Mouse (Mus musculus): Measurements from ENCODE around the gene R3hdm4. TPM values are rescaled to one million over a fixed set of nuclear protein-coding genes. Genes with fewer than 3 reads are reported as not detected.

The R3hdm4 gene
- total and polyA plus RNA-seq, 3 experiments: 10.5 to 59.4 (median 22.3) TPM

DNA sequence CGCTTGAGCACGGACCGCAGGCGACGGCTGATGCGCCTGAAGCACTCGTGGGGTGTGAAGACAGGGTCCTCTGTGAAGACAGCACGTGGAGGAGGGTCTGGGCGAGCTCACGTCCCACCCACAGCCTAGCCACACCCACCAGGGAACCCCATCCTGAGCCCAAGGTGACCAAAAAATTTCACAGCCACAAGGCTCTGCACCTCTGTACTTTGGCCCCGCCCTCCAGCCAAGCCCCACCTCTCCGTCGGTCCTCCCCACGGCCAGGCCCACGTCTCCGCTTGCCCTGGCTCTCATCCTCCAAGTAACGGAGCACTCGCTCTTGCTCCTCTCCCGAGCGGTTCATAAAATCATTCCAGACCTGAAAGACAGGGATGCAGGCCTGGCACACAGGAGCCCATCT lies 8.6 kb downstream of the R3hdm4 start:
- DNase-seq (ENCODE audit: extremely low read depth): no peak
- H3K9ac ChIP-seq (ENCODE audit: insufficient read depth, low read depth): no peak overlapping the region

DNA sequence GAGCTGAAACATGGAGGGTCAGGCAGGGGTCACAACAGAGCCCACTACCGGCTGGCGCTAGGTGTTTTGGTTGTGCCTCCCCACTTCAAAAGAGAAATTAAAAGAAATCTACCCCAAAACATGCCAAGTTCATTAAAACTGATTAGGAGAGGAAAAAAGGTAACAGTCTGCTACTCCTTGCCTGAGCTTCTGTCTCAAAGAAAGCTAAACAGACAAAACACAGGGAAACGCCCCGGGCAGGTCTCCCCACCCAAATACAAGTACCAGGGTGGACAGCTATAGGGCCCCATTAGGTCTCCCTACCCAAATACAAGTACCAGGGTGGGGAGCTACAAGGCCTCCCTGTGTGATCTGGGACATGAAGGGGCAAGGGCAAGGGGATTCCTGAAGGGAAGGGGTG lies 10.5 kb downstream of the R3hdm4 start, which contains the start of gene Gm26602:
Gene Gm26602 (plus strand): TSS at position 301 of the 400 bp plus-strand sequence.
- peaks cover 15 to 64% of the 10 kb centered on the region in 2 experiments for H3K36me3 ChIP-seq (replicated peaks in 1 of 2; ENCODE audit: control insufficient read depth in 1 of 2, insufficient read depth in 1 of 2, low read length in 1 of 2)
- no peak within 1 kb of the TSS for H3K4me2 ChIP-seq (ENCODE audit: insufficient read depth, low read depth, poor library complexity, severe bottlenecking)
- in situ Hi-C loops (cut with MboI; ENCODE audit: low pct_ligation_motif_present, low pct_unique_long_range_greater_than_20kb, low sequenced_read_pairs) (no loop called here), dilution Hi-C loops (cut with MboI; ENCODE audit: extremely low pct_ligation_motif_present, extremely low pct_unique_long_range_greater_than_20kb, low sequenced_read_pairs) (no loop called here)
- no peak within 1 kb of the TSS for H3K27ac ChIP-seq (ENCODE audit: insufficient read depth, low read depth)
- no peaks in the 10 kb centered on the region for H3K9me3 ChIP-seq (replicated peaks; ENCODE audit: low read length)
- H3K9ac ChIP-seq (ENCODE audit: insufficient read depth, low read depth): no peak within 1 kb of the TSS
- TF ChIP-seq BHLHE40 (IDR thresholded peaks at IDR 0.05; ENCODE audit: low read depth, low read length) (no peak), MAFK (IDR thresholded peaks at IDR 0.05; ENCODE audit: insufficient replicate concordance, low read length) (no peak), MAZ (IDR thresholded peaks at IDR 0.05; ENCODE audit: low read depth, low read length) (no peak), MAX (IDR thresholded peaks at IDR 0.05; ENCODE audit: low read length) (no peak), JUND (conservative IDR thresholded peaks at IDR 0.05; ENCODE audit: low read depth, low read length) (no peak), PAX5 (IDR thresholded peaks at IDR 0.05; ENCODE audit: low read length) (no peak), USF2 (conservative IDR thresholded peaks at IDR 0.05; ENCODE audit: low read depth, low read length) (no peak), KAT2A (IDR thresholded peaks at IDR 0.05; ENCODE audit: insufficient replicate concordance, low read length) (no peak), POLR2AphosphoS2 (IDR thresholded peaks at IDR 0.05; ENCODE audit: low read depth, low read length) (no peak), CHD1 (IDR thresholded peaks at IDR 0.05; ENCODE audit: low read depth, low read length) (no peak), MXI1 (IDR thresholded peaks at IDR 0.05; ENCODE audit: low read depth, low read length) (no peak), ZC3H11A (IDR thresholded peaks at IDR 0.05; ENCODE audit: low read depth, low read length) (no peak), ETS1 (conservative IDR thresholded peaks at IDR 0.05; ENCODE audit: low read depth, low read length) (no peak), POLR2A (IDR thresholded peaks at IDR 0.05; ENCODE audit: low read depth, low read length) (no peak)
- DNase-seq (ENCODE audit: extremely low read depth): no peak
- no peak within 1 kb of the TSS for H3K4me3 ChIP-seq (replicated peaks in 1 of 3; ENCODE audit: low read depth in 2 of 3, low read length in 2 of 3, poor library complexity in 1 of 3)
- no peaks in the 10 kb centered on the region for H3K79me2 ChIP-seq (replicated peaks; ENCODE audit: control insufficient read depth, extremely low read depth, insufficient read depth, poor library complexity, severe bottlenecking)
- H3K4me1 ChIP-seq (ENCODE audit: control insufficient read depth in 1 of 2, insufficient read depth in 2 of 2): peaks cover 11 to 32% of the 10 kb centered on the region in 2 experiments
- no peaks in the 10 kb centered on the region for H3K27me3 ChIP-seq (replicated peaks)

More for the DNA sequence above, 8.6 kb downstream of the R3hdm4 start:
- H3K4me2 ChIP-seq (ENCODE audit: insufficient read depth, low read depth, poor library complexity, severe bottlenecking): no peak overlapping the region
- H3K27ac ChIP-seq (ENCODE audit: insufficient read depth, low read depth): no peak overlapping the region
- H3K4me3 ChIP-seq (replicated peaks in 1 of 3; ENCODE audit: low read depth in 2 of 3, low read length in 2 of 3, poor library complexity in 1 of 3): no peak overlapping the region
- dilution Hi-C loops (cut with MboI; ENCODE audit: extremely low pct_ligation_motif_present, extremely low pct_unique_long_range_greater_than_20kb, low sequenced_read_pairs) (no loop called here), in situ Hi-C loops (cut with MboI; ENCODE audit: low pct_ligation_motif_present, low pct_unique_long_range_greater_than_20kb, low sequenced_read_pairs) (no loop called here)
- no peaks in the 10 kb centered on the region; the same call in 1 of the 2 replicates for H3K79me2 ChIP-seq (replicated peaks; ENCODE audit: control insufficient read depth, extremely low read depth, insufficient read depth, poor library complexity, severe bottlenecking)
- H3K4me1 ChIP-seq (ENCODE audit: control insufficient read depth in 1 of 2, insufficient read depth in 2 of 2): peaks cover 15 to 41% of the 10 kb centered on the region in 2 experiments
- TF ChIP-seq IRF4 (IDR thresholded peaks at IDR 0.05; ENCODE audit: low read depth, low read length): no peak
- TF ChIP-seq TCF12 (IDR thresholded peaks at IDR 0.05; ENCODE audit: low read depth, low read length): no peak
- no peak for TF ChIP-seq POLR2AphosphoS2 (IDR thresholded peaks at IDR 0.05; ENCODE audit: low read depth, low read length)
- TF ChIP-seq GABPA (IDR thresholded peaks at IDR 0.05; ENCODE audit: insufficient replicate concordance, low read depth, low read length): no peak
- no peak for TF ChIP-seq NELFE (IDR thresholded peaks at IDR 0.05; ENCODE audit: low read depth, low read length)
- TF ChIP-seq CHD1 (IDR thresholded peaks at IDR 0.05; ENCODE audit: low read depth, low read length): no peak
- no peak for TF ChIP-seq UBTF (IDR thresholded peaks at IDR 0.05; ENCODE audit: low read depth, low read length)
- TF ChIP-seq EP300 (IDR thresholded peaks at IDR 0.05; ENCODE audit: low read length): no peak
- TF ChIP-seq ZC3H11A (IDR thresholded peaks at IDR 0.05; ENCODE audit: low read depth, low read length): no peak
- TF ChIP-seq MXI1 (IDR thresholded peaks at IDR 0.05; ENCODE audit: low read depth, low read length): no peak
- no peak for TF ChIP-seq ZKSCAN1 (IDR thresholded peaks at IDR 0.05; ENCODE audit: borderline replicate concordance, low read depth, low read length)
- no peak for TF ChIP-seq PAX5 (IDR thresholded peaks at IDR 0.05; ENCODE audit: low read length)
- TF ChIP-seq E2F4 (IDR thresholded peaks at IDR 0.05; ENCODE audit: insufficient replicate concordance, low read depth, low read length): no peak
- no peak for TF ChIP-seq MYC (IDR thresholded peaks at IDR 0.05; ENCODE audit: low read depth, low read length)
- TF ChIP-seq KAT2A (IDR thresholded peaks at IDR 0.05; ENCODE audit: insufficient replicate concordance, low read length): no peak
- TF ChIP-seq CHD2 (IDR thresholded peaks at IDR 0.05; ENCODE audit: low read length): no peak
- TF ChIP-seq USF1 (IDR thresholded peaks at IDR 0.05; ENCODE audit: low read depth, low read length): no peak
- no peak for TF ChIP-seq MAX (IDR thresholded peaks at IDR 0.05; ENCODE audit: low read length)
- H3K36me3 ChIP-seq (replicated peaks in 1 of 2; ENCODE audit: control insufficient read depth in 1 of 2, insufficient read depth in 1 of 2, low read length in 1 of 2): peaks cover 8 to 46% of the 10 kb centered on the region in 2 experiments
- no peaks in the 10 kb centered on the region for H3K9me3 ChIP-seq (replicated peaks; ENCODE audit: low read length)
- no peaks in the 10 kb centered on the region for H3K27me3 ChIP-seq (replicated peaks)

Data from CH12.LX (cell line).